Mouse (Mus musculus) heart, adult 18-20 months (tissue): ENCODE data around the gene Kctd5. TPM values are rescaled to one million over a fixed set of nuclear protein-coding genes. Genes with fewer than 3 reads are reported as not detected.

ENCODE experiments used
- DNase-seq, 2 experiments: peaks; one replicate each; pipeline ENCODE4 v3.0.0; 2021 to 2022; ENCODE audit warnings: mixed read lengths in 1 of 2
- total RNA-seq, 2 experiments: library from RNA; stranded (reverse); gene quantifications; 2 replicates each; pipeline ENCODE4 v1.2.3; 2021

The Kctd5 gene
- total RNA-seq, 2 experiments from 2014 or later = 7.5 to 7.8 TPM

DNA sequence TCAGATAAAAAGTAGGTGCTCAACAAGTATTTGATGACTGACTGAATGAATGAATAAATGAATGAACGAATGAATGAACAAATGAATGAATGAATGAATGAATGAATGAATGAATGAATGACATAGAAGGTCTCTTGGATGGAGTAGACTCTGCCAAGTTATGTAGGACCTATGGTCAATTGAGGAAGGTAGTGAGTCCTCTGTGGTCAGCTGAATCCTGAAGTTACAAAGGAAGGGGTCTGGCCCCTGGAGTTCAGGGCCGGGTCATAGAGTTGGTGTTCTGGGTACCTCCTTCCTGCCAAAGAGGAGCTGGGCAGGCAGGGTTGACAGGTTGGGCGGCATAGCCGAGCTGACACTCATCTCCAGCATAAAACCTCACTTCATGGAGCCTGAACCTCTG, 35.4 kb downstream of the Kctd5 start, which contains the start of gene Prss27:
Gene Prss27, plus strand, starts transcription at position 301 of the 400 bp plus-strand sequence.
- no peak for DNase-seq

DNA sequence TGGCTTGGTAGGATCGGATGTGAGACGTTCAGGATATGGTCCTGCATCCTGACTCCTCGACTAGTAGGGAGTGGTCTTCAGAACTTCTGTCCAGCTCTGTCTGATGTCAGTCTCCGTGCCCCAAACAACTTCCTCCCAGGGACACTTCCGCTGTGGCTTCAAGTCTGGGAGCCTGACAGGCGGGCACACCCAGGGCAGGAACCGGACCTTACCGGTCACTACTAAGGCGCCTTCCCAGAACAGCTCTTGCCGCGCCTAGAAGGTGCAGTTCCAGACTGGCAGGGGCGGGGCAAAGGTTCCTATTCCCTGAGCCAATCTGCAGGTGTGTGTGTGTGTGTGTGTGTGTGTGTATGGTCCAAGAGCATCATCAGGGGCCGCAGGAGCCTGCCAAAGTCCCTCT, 35.9 kb downstream of the Kctd5 start:
- DNase-seq = no peak

DNA sequence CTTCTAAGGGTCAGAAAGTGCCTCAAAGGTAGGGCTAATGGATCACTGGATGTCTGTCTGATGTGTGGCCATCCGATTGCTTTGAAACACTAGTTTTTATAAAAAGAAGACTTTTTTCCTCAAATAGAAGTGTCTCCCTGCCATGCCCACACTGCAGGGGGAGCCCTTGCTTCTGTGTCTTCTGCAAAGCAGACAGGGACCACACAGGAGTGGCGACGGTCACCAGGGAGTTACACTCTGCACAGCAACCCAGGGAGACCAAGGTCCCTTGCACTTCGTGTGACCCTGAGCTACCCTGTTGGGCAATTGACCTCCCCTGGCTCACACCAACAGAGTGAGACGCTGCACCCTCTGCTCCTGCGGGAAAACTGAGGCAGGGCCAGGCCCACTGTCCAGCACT, 36.3 kb downstream of the Kctd5 start:
- DNase-seq = no peak

DNA sequence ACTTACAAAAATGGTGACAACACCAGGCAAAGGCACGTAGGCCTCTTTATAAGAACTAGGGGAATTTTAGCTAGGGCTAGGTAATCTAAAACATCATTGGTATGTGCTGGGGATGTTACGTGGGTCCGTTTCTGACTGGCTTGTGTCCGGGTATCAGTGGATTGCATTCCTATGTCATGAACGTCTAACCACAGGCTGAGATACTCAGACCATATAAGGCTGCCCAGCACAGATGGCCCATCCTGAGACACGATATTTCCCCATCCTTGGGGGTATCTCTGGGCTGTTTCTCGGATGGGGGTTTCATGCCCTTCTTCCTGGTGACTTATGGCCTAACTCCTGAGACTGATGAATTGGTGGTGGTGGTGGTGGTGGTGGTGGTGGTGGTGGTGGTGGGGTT, 38.2 kb downstream of the Kctd5 start:
- no peak for DNase-seq

DNA sequence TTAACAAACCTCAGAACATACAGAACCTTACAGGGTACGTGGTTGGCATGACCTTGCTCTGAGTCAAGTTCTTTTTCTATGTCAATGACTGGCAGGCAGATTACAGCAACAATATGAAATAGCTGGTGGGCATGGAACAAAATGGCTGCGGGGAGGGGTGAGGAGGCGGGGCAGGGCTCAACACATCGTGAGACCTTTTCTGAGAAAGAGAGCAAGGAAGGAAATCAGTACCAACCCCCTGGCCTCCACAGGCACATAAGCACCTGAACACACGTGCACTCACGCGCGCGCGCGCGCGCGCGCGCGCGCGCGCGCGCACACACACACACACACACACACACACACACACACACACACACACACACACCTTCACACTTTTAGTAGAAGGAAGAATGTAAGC, 42.7 kb downstream of the Kctd5 start:
- DNase-seq = no peak

DNA sequence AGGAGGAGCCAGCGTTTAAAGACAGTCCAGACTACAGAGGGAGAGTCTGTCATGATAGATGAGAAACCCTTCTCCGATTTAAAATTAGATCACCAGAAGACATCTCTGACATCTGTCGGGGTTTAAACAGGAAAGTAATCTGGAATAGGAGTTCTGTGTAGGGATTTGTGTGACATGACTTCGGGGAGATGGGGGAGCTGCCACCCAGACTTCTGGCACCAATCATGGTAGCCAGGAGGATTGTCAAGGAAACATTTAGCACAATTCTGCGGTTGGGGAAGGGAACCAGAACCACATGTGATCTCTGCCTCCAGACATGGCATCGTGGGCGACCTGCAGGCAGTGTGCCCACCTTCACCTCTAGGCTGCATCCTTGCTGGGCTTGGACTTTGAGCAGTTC, 43.8 kb downstream of the Kctd5 start:
- no peak for DNase-seq

DNA sequence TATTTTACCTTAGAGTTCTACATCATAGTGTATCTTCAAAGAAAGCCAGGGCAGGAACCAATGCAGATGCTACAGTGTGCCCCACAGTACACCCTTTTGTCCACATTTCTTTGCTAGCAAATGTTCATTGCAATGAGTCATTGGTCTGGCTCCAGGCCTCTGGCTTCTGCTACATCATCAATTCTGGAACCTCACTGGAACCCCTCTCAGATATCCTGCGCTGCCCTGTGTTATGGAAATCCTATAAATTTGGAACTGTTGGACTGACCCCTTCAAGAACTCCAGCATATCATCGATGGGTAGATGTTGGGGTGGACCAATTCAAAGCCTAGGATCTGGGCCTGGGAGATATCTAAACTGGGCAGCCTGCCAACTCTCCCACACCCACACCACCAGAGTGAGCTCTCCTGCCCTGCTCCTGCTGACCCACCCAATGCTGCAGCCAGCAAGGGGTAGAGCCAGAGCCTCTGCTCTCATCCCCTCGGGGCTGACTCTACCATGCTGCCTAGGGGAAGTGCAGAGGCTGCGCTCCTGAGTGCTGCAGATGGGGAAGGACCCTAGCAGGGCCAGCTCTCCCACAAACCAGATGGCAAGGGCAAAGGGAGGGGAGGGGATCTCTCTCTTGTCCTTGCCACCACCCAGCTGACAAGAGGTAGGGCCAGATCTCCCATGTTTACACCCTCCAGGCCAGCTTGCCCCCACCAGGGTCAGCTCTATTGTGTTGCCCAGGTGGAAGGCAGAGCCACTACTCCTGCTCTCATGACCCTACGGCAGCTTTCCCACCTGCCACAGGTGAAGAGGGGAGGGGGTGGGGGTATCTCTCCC, 51.7 kb downstream of the Kctd5 start:
- peak in 1 of 2 experiments; percentile 27 for DNase-seq

DNA sequence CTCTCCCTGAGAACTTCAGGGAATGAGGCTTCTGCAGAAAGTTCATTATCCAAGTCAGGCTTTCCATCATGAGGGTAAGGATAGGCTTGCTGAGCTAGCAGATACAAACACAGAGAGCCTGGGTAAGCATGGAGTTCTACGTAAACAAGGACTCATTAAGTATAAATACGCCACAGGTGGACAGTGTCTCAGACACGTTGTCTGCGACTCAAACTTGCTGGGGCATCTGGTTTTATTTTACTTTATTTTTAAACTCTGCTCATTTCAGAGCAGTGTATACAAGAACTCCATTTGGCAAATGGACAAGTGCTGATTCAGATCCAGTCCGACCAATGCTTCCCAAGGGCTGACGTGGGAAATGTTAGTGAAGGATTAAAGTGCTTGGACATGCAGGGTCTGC, 52.6 kb downstream of the Kctd5 start:
- no peak for DNase-seq

DNA sequence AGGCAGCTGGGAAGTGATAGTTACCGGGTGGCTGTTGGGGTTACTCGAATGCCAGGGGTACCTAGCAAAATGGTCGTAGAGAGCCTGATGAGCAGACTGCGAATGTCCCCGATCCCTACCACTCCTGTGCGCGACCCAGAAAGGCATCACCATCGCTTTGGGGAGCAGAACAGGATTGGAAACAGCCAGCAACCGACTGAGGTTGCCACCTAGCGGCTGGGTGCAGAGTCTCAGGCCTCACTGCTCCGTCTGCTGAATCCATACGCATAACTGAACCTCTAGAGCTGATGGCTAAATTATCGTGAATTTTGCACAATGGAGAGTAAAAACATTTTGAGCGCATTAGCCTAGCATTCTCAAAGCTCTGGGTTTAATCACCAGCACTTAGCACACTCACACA, 57.6 kb downstream of the Kctd5 start:
- peak; percentile 18 to 32 for DNase-seq

DNA sequence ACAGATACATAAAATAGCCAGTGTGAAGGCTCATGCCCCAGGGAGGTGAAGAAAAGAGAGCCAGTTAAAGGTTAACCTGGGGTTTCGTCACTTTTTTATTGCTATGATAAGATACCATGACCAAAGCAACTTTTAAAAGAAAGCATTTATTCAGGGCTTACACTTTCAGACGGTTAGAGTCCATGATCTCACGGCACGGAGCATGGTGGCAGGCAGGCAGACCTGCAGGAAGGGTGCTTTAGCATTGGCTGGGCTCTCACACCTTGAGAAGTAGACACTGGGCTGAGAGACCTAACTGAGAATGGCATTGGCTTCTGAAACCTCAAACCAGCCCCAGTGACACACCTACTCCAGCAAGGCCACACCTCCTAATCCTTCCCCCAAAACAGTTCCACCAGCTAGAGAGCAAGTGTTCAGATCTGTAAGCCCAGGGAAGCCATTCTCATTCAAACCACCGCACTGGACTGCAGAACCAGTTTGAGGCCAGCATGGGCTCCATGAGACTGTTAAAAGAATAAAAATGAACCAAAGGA, 58.8 kb downstream of the Kctd5 start:
- no peak for DNase-seq

DNA sequence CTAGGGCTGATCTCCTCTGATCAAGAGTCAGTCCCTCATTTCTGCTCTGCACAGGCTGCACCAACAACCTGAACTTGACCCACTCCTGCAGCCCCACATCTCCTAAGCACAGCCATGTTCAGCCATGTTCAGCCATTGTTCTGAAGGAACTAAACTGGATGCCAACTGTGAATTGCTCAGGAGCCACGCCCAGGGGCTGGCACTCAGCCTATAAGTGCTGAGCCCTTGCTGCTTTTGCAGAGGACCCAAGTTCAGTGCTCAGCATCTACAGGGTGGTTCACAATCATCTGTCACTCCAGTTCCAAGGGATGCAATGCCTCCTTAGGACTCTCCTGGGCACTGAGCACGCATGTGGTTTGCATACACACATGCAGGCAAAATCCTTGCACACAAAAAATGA, 60.4 kb downstream of the Kctd5 start:
- DNase-seq = no peak

DNA sequence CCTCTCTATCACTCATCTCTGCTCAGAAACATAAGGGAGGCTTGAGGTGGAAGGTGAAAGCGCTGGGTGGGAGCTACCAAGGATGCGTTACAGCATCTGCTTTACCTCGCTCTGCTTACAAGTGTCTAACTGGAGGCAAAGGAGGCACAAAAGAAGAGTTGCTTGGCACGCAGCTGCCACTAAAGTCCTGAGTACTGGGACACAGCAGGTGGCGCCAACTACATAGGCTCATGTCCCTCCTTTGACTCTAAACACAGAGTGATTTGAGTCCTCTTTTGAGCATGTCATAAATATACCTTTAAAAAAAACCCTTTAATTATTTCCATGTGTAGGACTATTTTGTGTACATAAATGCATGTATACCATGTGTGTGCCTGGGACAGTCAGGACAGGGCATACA, 63.7 kb downstream of the Kctd5 start:
- no peak for DNase-seq

DNA sequence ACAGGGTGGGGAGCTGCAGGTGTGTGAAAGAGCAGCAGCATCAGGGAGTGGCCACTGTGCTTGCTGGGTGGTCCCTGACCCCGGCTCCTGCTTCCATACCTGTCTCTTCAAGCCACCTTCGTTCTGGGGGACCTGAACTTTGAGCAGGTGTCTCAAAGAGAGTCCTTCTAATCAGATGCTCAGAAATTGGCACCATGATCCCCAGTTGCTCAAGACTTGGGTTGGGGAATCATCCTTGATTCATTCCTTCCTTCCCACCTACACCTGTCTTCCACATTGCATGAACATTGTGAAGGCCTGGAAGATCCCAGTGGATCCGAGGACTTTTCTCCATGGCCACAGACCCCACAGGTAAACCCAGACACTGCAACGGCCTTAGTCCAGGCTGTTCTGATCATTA, 65.2 kb downstream of the Kctd5 start:
- no peak for DNase-seq

DNA sequence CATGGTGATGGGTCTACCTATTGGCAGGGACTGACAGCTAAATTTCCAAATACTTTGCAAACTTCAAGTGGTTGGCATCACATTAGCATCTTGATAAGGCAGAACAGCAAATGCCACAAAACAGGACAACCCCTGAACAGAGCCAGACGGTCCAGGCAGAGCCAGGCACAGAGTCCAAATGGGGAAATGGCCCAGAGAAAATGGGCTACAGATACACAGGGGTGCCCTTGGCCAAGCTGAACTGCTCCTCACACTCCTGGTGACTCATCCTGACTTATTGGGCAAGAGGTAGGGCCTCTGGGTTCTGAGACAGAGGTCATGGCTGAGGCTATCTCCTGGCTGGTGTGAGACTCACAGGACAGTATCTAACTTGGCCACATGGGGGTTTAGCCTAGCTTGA, 65.9 kb downstream of the Kctd5 start:
- peak; percentile 15 to 26 for DNase-seq

DNA sequence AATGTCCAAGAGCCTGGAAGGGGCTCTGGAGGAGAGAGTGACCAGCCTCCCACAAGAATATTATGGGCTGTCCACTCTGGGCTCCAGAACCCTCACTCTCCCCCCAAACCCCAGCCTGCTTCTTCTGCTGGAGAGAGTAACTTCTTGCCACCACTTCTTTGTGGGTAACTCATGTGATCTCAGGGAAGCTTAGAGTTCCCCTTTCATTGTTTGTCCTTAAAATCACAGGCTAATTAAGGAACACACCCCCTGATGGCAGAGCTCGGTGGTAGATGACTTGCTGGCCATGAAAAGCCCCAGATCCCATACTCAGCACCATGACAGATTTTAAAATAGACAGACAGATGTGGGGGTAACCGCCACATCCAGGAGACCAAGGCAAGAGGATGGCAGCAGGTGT, 66.4 kb downstream of the Kctd5 start:
- peak in 1 of 2 experiments; percentile 28 for DNase-seq

DNA sequence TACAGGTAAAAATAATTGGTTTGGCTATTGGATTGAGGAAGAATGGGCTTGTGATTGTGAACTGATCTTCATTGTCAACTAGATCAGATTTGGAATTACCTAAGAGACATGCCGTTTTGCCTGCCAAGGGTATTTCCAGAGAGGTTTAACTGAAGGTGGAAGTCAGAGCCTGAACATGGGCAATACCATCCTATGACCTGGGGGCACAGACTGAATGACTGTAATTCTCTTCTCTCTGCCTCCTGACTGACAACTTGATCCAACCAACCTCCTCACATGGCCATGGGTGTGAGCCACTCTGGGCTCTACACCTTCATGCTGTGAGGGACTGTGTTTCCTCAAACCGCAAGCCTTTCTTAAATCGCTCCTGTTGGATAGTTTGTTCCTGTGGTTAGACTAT, 68.2 kb downstream of the Kctd5 start:
- DNase-seq = no peak

DNA sequence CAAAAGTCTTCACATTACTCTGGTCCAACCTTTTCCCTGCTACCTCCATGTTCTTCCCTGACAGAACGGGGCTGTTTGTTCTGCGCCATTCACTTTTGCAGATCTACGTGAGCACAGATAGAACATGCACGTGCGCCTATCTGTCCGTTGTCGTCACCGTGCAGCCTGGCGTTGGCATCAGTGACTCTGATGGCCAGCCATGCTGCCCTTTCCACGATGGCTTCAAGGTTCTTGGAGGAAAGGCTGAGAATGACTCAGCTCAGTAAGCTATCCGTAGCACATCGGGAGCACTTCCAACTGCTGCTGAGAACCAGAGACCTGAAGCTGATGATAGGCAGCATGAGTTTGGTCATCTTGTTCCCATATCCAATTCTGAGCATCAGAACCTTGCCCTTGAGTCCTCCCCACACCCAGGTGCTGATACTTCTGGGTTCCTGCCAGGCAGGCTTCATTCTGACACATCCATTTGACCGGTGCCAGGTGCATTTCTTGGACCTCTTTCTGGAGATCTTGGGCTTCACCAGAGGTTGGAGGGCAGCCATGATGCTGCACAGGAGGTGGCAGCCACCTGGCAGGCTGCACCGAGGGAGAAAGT, 69.1 kb downstream of the Kctd5 start:
- no peak for DNase-seq

DNA sequence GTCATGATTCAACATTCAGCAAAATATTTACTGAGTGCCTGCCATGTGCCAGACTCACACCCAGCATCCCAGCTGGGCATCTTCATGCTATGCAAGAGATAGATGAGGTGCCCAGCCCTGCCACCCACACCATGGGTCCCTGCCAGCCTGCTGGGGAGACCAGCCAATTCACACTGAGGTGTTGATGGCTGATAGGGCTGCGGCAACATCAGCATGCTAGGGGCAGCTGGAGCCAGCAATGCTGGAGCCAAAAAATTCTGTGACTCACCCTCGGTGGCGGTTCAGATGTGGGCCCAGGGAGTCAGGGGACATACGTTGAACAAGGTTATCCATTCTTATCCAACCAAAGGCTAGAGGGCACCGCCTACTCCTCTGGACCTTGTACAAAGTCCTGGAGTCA, 72.9 kb downstream of the Kctd5 start:
- peak; percentile 80 to 85 for DNase-seq

DNA sequence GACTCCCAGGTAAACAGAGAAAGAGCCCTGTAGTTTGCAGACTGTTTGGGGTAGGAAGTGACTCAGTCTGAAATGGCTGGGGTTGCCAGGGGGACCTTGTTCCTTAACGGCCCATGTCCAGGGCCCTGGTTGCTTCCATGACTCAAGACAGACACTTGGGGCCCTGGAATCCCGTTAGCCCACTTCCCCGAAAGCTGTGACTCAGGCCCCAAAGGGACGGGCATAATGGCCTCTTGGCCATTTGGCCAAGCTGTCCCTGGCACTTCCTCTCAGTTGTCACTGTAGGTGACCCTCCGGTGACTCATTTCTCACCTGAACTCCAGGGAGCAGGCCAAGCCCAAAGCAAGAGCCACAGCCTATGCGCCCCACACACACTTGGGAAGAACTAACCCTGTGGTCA, 74.9 kb downstream of the Kctd5 start:
- no peak for DNase-seq

DNA sequence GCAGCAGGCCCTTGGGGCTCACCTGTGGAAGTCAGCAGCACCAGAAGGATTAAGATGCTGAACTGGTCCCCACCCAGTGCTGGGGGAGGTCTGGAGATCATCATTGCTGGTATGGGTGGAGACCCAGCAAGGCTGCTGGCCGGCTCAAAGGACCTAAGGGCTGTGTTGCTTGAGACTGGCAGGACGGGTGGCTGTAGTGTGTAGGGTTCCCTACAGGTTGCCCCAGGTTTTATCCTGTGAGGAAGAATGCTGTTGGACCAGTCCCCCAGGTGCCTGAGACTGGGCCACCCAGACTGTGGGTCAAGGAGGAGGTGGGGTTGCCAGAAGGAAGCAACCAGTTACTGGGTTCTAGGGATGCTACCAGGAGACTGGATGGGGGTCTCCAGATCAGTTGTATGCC, 75.4 kb downstream of the Kctd5 start, which contains the start of gene Prss22:
Gene Prss22, minus strand, starts transcription at position 200 of the 400 bp plus-strand sequence.
- DNase-seq = no peak
